Mouse (Mus musculus) embryo, embryonic 9.5 days (tissue): ENCODE results near the gene Ren1.

Source experiments
- DNase-seq: peaks from one replicate; pipeline ENCODE4 v3.0.0-alpha.2; 2017; ENCODE audit errors: extremely low spot score

The Ren1 gene

GRCm38 (mm10) chr1:133344357-133344756, 6.0 kb upstream of the Ren1 start:
- no peak for DNase-seq

GRCm38 (mm10) chr1:133346531-133346930, 3.8 kb upstream of the Ren1 start:
- no peak for DNase-seq

- DNase-seq = no peak
Observed at GRCm38 (mm10) chr1:133347226-133347625, 3.1 kb upstream of the Ren1 start.

- DNase-seq = no peak
Observed at GRCm38 (mm10) chr1:133347693-133348520, 2.4 kb upstream of the Ren1 start.

GRCm38 (mm10) chr1:133351762-133352161, 1.5 kb downstream of the Ren1 start:
- DNase-seq = no peak

- DNase-seq = peak; percentile 79
Observed at GRCm38 (mm10) chr1:133353371-133353809, 3.1 kb downstream of the Ren1 start.

GRCm38 (mm10) chr1:133355469-133355868, 5.2 kb downstream of the Ren1 start:
- no peak for DNase-seq

- DNase-seq = no peak
Observed at GRCm38 (mm10) chr1:133355912-133356311, 5.6 kb downstream of the Ren1 start.

GRCm38 (mm10) chr1:133356330-133356729, 6.0 kb downstream of the Ren1 start:
- DNase-seq = no peak

GRCm38 (mm10) chr1:133361006-133361405, 10.7 kb downstream of the Ren1 start:
- DNase-seq = no peak

- no peak for DNase-seq
Observed at GRCm38 (mm10) chr1:133362103-133362502, 11.8 kb downstream of the Ren1 start.

- DNase-seq = peak; percentile 89
Observed at GRCm38 (mm10) chr1:133363276-133364021, 13.1 kb downstream of the Ren1 start, which contains the start of gene Etnk2. Gene Etnk2 (plus strand): TSS chr1:133363572.

- no peak for DNase-seq
Observed at GRCm38 (mm10) chr1:133364022-133364630, 13.8 kb downstream of the Ren1 start.

GRCm38 (mm10) chr1:133364890-133365289, 14.6 kb downstream of the Ren1 start:
- no peak for DNase-seq

- no peak for DNase-seq
Observed at GRCm38 (mm10) chr1:133366951-133367605, 16.8 kb downstream of the Ren1 start.

GRCm38 (mm10) chr1:133367606-133368488, 17.5 kb downstream of the Ren1 start:
- peak; percentile 57 for DNase-seq

- no peak for DNase-seq
Observed at GRCm38 (mm10) chr1:133368644-133369043, 18.3 kb downstream of the Ren1 start.

- no peak for DNase-seq
Observed at GRCm38 (mm10) chr1:133370352-133370751, 20.0 kb downstream of the Ren1 start.

GRCm38 (mm10) chr1:133371431-133371830, 21.1 kb downstream of the Ren1 start:
- no peak for DNase-seq

- no peak for DNase-seq
Observed at GRCm38 (mm10) chr1:133372113-133372512, 21.8 kb downstream of the Ren1 start.
